Mouse (Mus musculus): ENCODE data around the gene Gsdma2.
"Not testable (repeated sequence)": the region's sequence is repeated elsewhere in the genome, so short reads cannot be mapped to it uniquely, and the experiment has no call there.

Gene Gsdma2

DNA sequence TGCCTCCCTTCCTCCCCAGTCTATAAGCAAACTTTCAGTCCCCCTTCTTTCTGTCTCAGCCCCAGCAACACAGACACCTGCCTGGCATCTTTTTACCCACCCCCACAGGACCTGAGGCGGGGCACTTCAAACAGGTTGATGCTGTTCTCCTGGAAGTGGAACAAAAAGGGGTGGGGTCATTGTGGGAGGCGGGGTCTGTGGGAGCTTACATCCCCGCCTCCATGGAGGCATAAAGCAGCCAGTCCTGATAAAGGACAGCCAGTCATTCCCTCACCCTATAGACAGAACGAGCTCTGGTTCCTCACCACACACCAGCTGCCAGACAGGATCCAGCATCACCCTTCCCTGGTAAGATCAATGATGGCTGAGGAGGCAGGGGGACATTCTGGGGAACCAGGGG, 17.5 kb downstream of the Gsdma2 start, which contains the start of gene Gsdma:
Gsdma (plus strand) TSS at position 261 of the 400 bp plus-strand sequence.
- no peak for DNase-seq (ENCODE audit: low spot score in 2 of 2)

DNA sequence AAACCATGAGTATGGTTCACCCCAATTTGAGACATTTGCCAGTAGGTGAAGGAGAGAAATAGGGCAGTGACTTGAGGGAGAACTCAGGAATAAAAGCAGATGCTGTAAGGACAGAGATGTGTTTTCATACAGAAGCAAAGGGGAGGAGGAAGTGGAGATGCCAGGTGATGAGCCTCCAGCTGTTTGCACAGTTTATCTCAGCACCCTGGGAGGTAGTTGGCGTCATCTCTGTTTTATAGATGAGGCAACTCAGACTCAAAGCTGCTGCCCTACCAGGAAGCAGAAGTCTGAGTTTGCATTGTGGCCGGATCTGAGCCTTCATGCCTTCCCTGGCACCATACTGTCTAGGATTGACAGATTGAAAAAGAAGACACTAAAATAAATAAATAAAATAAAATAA, 22.4 kb downstream of the Gsdma2 start:
- DNase-seq (ENCODE audit: low spot score in 2 of 2), result no peak

DNA sequence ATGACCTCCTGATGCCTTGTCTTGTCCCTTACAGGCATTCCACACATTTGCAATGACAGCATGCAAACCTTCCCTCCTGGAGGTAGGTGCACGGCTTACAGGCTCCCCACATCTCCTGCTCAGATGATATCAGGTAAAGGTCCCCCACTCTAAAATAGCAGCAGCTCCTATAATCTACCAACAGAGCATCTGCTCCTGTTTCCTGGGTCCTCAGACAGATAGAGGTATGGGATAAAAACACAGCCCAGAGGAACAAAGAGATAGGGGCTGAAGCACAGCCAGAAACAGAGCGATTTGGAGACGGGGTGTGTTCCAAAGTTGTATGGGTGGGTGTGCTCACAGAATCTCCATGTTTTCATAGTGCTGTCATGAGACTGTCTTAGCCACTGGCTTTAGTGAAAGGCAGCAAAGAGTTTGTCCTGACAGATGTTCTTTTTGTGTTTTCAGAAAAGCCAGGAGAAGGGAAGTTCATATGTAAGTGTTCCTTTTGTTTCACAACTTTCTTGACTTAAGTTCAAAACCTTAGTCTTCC, 24.8 kb downstream of the Gsdma2 start:
- no peak for DNase-seq (ENCODE audit: low spot score in 2 of 2)

DNA sequence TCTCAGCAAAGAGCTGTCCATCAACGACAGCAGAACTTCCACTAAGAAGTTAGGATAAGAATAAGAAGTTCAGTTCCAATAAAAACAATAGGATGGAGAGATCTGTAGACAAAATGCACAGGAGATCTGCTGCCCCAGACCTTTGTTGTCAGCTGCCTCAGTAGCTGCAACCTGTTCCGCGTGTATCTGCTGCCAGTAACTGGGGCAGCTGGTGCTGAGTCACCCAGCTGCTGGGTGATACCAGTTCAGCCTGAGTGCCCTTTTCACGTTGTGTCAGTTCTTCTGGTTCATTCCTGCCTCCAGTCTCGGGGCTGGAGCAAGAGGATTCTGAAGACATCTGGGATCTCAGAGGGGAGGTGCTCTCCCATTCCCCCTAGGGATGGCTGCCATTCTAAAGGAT, 25.3 kb downstream of the Gsdma2 start:
- no peak for DNase-seq (ENCODE audit: low spot score in 2 of 2)

DNA sequence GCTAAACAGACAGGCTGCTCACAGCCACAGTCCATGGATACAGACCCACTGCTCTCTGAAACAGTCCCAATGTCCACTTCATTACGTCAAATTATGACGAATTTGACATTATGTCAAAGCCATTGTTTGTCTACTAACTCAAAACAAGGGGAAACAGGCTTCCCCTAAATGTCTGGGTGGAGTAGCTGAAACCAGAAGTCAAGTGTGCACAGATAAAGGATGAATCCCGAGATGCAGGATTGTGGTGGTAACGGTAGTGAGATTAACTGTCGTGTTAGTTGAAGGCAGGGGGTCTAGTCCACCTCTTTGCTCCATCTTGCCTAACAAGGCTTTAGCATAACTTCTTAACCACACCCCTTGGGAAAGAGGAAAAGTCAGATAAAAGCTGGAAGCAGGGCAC, 25.9 kb downstream of the Gsdma2 start:
- no peak for DNase-seq (ENCODE audit: low spot score in 2 of 2)

DNA sequence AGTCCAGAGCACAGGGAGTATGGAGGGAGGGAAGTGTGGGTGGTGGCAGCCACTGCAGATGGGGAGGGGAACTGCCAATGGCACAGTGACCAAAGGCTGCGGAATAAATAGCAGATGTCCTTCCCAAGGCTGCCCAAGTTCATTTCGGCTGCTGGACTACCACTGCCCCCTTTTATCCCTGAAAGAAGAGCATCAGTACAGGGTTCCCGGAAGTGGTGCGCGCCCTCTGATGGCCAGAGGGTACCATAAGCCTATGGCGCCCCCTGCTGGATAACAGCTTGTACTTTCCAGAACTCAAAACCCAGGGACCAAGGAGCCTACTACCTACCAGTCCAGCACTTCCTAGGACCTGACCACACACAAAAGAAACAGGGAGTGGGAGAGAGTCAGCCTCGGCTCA, 26.6 kb downstream of the Gsdma2 start:
- peak in 1 of 2 experiments; percentile 58 for DNase-seq (ENCODE audit: low spot score in 2 of 2)

DNA sequence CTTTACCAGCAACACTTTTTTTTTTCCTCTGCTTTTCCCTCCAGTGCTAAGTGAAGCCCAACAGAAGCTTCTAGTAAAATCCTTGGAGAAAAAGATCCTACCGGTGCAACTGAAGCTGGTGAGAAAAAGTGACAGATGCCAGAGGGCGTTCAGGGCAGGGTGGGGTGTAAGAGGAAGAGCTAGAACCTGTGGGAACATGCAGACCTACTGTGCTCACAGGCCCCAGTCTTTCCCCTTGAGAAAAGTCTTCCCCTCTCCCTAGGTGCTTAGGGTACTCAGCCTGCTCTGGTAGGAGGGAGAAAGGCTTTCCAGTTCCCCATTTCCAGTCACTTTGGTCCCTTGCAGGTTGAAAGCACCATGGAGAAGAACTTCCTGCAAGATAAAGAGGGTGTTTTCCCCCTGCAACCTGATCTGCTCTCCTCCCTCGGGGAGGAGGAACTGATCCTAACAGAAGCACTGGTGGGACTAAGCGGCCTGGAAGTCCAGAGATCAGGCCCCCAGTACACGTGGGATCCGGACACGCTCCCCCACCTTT, 29.3 kb downstream of the Gsdma2 start:
- no peak for DNase-seq (ENCODE audit: low spot score in 2 of 2)

DNA sequence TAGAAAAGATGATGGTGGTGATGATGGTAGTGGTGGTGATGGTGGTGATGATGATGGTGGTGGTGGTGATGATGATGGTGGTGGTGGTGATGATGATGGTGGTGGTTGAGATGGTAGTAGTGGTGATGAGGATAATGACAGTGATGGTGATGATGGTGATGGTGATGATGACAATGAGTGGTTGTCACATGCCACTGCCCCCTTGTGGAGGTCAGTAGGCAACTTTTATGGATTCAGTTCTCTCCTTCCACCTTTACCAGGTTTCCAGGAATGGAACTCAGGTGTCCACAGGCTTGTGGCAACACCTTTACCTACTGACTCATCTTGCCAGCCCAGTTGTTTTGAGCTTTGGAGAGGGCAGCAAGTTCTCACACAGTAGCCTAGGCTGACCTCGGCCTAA, 33.5 kb downstream of the Gsdma2 start:
- DNase-seq (ENCODE audit: low spot score in 2 of 2), result no peak

DNA sequence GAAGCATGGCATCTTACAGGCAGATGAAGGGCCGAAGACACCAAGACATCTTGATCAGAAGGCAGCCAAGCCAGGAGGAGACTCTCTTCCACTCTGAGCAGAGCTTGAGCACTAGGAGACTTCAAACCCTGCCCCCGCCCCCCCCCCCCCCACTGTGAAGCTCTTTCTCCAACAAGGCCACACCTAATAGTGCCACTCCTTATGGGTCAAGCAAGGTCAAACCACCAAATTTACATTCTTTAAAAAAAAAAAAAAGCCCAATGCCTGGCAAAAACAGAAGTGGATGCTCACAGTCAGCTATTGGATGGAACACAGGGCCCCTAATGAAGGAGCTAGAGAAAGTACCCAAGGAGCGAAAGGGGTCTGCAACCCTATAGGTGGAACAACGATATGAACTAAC, 34.0 kb downstream of the Gsdma2 start:
- not testable (repeated sequence) for DNase-seq (ENCODE audit: low spot score in 2 of 2)

DNA sequence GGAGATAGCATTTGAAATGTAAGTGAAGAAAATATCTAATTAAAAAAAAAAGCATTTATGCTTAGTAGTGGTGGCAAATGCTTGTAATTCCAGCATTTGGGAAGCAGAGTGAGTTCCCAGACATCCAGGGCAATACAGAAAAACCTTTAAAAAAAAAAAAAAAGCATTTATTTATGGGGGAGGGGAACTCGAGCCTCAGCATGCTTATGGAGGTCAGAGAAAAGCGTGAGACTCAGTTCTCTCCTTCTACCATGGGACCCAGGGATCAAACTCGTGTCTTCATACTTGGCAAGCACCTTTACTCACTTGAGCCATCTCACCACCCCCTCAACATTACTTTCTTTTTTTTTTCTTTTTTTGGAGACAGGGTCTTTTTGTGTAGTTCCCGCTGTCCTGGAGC, 34.6 kb downstream of the Gsdma2 start:
- no peak for DNase-seq (ENCODE audit: low spot score in 2 of 2)

DNA sequence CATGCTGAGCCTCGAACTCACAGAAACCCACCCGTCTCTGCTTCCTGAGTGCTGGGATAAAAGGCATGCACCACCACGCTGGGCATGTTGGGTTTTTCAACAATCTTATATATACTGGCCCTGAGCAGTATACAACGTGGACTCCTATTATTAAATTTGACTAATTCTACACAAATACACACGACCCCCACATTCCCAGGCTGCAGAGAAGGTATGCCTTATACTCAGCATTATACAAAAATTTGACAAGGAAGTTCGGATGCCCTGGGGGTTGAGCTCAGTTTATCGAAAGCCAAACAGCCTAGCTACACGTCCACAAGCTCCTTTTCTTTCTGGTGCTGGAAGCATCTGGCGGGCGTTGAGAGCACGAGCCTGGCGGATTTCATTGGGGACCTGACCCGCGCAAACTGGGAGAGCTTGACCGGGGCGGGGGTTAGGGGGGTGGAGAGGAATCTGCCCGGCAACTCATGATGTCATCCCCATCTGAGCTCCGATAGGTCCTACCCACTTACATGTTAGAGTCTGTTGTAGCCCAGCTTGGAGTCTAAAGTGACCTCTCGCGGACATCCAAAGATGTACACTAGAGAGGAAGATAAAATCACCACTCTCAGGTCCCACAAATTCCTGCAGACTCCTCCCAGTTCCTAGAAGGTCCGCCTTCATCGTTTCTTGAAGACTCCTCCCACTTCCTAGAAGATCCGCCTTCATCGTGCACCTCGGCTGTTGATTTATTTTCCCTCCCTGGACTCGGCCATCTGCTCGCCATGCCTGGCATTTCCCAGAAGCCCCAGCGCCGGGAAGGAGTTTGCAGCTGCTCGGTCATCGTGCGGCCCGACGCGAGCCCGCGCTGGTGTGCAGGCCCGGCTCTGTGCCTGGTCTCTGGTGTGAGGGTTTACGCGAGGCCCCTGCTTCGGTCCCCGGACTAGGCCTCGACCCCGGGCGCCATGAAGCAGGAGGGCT, 35.5 kb downstream of the Gsdma2 start, which contains the start of gene Psmd3:
Psmd3 (plus strand) TSS at position 769 of the 960 bp plus-strand sequence.
- DNase-seq (ENCODE audit: low spot score in 2 of 2), result peak; percentile 92 to 98

DNA sequence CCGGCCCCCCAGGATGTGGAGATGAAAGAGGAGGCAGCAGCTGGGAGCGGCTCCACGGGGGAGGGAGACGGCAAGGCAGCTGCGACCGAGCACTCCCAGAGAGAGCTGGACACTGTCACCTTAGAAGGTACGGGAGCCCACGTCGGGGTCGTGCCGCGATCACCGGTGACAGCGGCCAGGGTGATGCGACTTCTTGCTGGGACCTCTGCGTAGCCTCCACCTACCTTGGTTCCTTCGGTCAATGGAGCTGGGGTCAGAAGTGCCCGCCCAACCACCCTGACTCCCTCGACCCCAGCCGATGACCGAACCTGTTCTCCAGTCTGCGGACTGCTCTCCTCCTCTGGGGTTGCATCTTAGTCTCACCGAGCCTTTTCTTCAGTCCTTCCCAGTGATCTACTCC, 36.3 kb downstream of the Gsdma2 start:
- DNase-seq (ENCODE audit: low spot score in 2 of 2), result no peak

DNA sequence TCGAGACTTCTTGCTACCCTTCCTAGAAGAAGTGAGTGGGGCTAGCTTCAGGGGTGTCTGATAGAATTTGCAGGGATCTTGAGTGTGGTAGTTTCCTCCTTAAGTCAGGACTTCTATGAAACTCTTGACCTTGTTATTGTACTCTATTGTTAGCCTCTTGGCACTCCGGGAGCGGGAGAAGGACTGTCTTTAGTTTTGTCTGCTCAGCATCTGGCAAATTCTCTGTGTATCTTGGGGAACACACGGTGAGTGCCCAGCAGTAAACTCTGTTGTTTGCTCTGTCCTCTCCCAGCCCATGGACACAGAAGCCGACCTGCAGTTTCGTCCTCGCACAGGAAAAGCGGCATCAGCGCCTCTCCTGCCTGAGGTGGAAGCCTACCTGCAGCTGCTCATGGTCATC, 39.1 kb downstream of the Gsdma2 start:
- DNase-seq (ENCODE audit: low spot score in 2 of 2), result no peak

DNA sequence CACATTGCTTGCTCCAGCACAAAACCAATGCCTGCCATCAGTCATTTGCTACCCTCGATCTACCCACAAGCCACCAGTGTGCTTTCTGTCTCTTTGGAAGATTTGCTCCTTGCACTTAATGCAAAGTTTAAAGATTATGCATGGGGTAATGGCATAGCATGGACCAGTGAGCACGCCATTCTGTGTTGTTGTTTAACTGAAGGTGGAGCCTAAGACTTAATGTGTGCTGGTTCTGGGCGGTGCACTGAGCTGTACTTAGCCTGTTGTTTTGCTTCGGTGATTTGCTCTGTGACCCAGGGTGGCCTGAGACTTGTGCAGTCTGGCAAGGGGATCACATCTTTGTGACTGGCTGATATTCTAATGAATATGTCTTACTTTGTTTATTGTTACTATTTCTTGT, 40.4 kb downstream of the Gsdma2 start:
- DNase-seq (ENCODE audit: low spot score in 2 of 2), result no peak

DNA sequence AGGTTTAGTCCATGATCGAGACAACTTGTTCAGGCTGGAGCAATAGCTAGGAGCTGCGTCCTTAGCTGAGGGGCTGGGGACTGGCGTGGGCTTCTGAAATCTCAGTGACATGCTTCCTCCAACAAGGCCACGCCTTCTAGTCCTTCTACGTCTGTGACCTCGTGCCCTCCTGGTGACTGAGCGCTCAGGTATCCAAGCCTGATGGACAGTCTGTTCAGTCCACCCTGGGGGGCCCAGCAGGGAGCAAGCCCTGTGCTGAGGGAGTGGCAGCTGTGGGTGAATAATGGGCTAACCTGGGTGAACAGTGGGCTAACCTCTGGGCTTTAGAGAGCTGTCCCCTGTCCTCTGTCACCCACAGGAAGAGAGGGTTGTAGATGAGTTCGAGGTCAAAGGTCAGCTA, 41.5 kb downstream of the Gsdma2 start:
- no peak for DNase-seq (ENCODE audit: low spot score in 2 of 2)

DNA sequence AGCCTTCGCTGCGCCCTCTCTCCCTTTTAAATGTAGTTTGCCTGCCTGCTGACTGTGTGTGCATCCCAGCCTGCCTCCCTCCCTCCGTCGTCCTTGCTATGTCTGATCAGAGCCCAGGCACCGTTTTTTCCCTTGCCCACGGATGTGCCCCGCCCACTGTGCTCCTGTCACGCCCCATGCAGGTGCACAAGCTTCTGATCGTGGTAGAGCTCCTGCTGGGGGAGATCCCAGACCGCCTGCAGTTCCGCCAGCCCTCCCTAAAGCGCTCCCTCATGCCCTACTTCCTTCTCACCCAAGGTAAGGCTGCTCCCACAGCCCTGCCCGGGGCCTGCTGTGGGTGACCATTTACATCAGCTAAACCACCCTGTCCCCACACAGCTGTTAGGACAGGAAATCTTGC, 46.6 kb downstream of the Gsdma2 start:
- DNase-seq (ENCODE audit: low spot score in 2 of 2), result no peak

DNA sequence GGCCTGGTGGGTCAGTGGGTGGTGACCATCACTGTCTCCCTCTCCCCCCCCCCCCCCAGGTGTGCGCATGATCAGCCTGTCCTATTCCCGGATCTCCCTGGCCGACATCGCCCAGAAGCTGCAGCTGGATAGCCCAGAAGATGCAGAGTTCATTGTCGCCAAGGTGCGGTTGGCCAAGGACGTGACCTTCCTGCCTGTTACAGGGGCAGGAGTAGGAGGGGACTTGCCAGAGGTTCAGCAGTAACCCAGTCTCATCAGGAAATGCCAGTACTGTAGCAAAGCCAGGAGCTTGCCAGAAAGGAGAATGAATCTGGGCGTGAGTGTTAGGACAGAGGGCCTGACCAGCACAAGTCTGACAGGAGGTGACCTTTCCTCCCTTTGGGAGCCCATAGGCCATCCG, 47.2 kb downstream of the Gsdma2 start:
- DNase-seq (ENCODE audit: low spot score in 2 of 2), result no peak

DNA sequence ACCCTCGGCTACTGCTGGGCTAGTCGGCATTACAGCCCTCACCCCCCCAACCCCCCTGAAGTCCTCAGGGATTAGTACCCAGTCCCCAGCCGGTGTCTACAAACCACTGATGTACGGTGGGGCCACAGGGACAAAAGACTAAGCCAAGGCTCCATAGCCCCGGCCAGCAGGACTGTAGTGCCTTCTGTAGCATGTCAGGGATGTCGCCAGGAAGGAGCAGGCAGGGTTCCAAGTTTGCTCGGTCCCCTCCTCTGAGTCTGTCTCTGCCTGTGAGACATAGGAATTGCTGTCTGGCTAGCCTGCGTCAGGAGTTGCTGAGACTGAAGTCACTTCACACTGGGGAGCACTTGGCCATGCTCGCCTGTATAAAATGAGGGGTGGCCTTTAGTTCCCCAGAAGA, 47.7 kb downstream of the Gsdma2 start:
- DNase-seq (ENCODE audit: low spot score in 2 of 2), result no peak

DNA sequence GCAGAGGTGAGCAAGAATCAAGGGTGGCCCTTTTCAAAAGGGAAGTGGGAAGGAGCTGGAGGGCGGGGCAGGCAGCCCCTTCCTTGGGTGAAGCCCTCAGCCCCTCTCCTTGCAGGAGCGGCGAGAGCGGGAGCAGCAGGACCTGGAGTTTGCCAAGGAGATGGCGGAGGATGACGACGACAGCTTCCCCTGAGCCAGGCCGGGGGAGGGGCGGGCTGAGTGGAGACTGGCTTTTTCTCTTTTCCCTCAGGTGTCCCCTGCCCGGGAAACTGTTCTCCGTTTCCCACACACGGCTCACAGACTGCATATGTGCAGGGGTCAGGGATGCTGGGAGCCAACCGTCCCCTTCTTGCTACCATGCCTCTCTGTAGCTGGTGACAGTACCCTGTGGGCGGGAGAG, 48.8 kb downstream of the Gsdma2 start:
- no peak for DNase-seq (ENCODE audit: low spot score in 2 of 2)

DNA sequence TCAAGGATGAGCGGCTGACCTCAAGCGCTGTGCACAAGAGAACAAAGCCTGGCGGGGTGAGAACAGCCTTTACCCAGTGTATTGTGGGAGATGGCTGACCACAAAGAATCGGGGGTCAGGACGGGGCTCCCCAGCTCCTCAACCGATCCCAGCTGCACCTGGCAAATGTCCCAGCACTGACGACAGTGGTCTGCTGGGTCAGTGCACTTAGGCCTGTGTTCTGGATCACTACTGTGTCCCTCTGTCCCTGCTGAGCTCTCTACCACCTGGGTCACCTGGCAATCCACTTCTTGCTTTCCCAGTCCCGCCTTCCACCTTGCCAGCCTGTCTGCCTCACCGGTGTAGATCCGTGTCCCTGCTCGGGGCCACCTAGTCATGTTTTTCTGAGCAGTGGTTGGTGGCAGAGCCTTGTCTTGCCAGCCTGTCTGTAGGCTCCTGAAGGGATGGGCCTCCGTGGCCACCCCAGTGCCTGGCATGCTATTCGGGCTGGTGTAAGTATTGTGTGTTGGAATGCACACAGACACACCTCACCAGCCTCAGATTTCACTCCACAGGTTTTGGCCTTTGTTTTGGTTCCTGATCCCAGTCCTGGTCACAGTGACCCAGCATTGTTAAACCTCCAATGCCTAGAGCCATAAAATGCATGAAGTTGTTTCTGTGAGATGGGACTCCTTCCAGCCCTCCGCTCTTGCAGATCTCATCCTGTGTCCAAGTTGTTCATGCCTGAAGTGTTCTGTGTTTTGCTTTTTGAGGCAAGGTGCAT, 50.1 kb downstream of the Gsdma2 start:
- DNase-seq (ENCODE audit: low spot score in 2 of 2), result no peak

DNA sequence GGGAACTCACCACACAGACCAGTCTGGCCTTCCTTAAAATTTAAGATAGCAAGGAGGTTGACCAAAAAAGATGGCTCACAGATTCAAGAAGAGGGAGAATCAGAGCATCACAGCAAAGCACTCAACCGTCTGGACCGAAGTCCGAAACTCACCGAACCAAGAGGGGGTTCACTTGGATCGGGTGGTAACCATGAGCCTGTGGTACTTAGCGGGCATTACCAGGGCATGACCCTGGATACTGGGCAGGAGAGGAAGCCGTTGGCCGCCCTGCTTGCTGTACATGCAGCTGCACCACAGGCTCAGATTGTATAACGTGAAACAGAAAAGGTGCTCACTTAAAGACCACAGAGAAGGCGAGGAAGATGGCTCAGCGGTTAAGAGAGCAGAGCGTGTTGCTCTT, 50.7 kb downstream of the Gsdma2 start:
- DNase-seq (ENCODE audit: low spot score in 2 of 2), result no peak

Measured in left cerebral cortex, adult 9 months (tissue).